Mouse (Mus musculus): Measurements from ENCODE around the gene Rtl6. TPM values are rescaled to one million over a fixed set of nuclear protein-coding genes. Genes with fewer than 3 reads are reported as not detected.

Rtl6 gene
- polyA plus RNA-seq, 1 experiment, result 6.9 TPM

GRCm38 (mm10) chr15:84595241-84595945 is 37.8 kb upstream of the Rtl6 start:
- DNase-seq, result no peak
- H3K27me3 ChIP-seq (replicated peaks; ENCODE audit: control insufficient read depth, insufficient read depth, low read length), result no peaks in the 10 kb centered on the region
- 61% methylated on average over 9 of the region's 9 CpGs for WGBS
- no peak overlapping the region for H3K27ac ChIP-seq (ENCODE audit: insufficient read depth, low read depth, low read length)
- no peaks in the 10 kb centered on the region for H3K36me3 ChIP-seq (ENCODE audit: control insufficient read depth, insufficient read depth, low read length)
- no peaks in the 10 kb centered on the region for H3K4me1 ChIP-seq (ENCODE audit: control insufficient read depth, insufficient read depth, low read length)
- TF ChIP-seq CTCF (conservative IDR thresholded peaks at IDR 0.05; ENCODE audit: insufficient read depth, insufficient read length, low read depth, low read length) (no peak), POLR2A (IDR thresholded peaks at IDR 0.05; ENCODE audit: low read depth, low read length) (no peak)
- no peak overlapping the region for H3K4me3 ChIP-seq (ENCODE audit: insufficient read depth, low read depth, low read length)

GRCm38 (mm10) chr15:84593514-84593913 is 35.9 kb upstream of the Rtl6 start:
- WGBS, result 28% methylated on average over 9 of the region's 9 CpGs
- Histone ChIP-seq H3K4me3 (ENCODE audit: insufficient read depth, low read depth, low read length) (no peak overlapping the region), H3K36me3 (ENCODE audit: control insufficient read depth, insufficient read depth, low read length) (no peaks in the 10 kb centered on the region), H3K27me3 (replicated peaks; ENCODE audit: control insufficient read depth, insufficient read depth, low read length) (no peaks in the 10 kb centered on the region), H3K27ac (ENCODE audit: insufficient read depth, low read depth, low read length) (no peak overlapping the region), H3K4me1 (ENCODE audit: control insufficient read depth, insufficient read depth, low read length) (no peaks in the 10 kb centered on the region)
- DNase-seq, result no peak
- TF ChIP-seq CTCF (conservative IDR thresholded peaks at IDR 0.05; ENCODE audit: insufficient read depth, insufficient read length, low read depth, low read length) (no peak), POLR2A (IDR thresholded peaks at IDR 0.05; ENCODE audit: low read depth, low read length) (no peak)

GRCm38 (mm10) chr15:84592240-84592639 is 34.6 kb upstream of the Rtl6 start:
- no peak overlapping the region for H3K4me3 ChIP-seq (ENCODE audit: insufficient read depth, low read depth, low read length)
- H3K27ac ChIP-seq (ENCODE audit: insufficient read depth, low read depth, low read length), result no peak overlapping the region
- H3K27me3 ChIP-seq (replicated peaks; ENCODE audit: control insufficient read depth, insufficient read depth, low read length), result no peaks in the 10 kb centered on the region
- no peaks in the 10 kb centered on the region for H3K4me1 ChIP-seq (ENCODE audit: control insufficient read depth, insufficient read depth, low read length)
- WGBS, result 77% methylated on average over 5 of the region's 5 CpGs
- no peak for TF ChIP-seq POLR2A (IDR thresholded peaks at IDR 0.05; ENCODE audit: low read depth, low read length)
- no peak for TF ChIP-seq CTCF (conservative IDR thresholded peaks at IDR 0.05; ENCODE audit: insufficient read depth, insufficient read length, low read depth, low read length)
- no peak for DNase-seq
- H3K36me3 ChIP-seq (ENCODE audit: control insufficient read depth, insufficient read depth, low read length), result no peaks in the 10 kb centered on the region

- TF ChIP-seq CTCF (conservative IDR thresholded peaks at IDR 0.05; ENCODE audit: insufficient read depth, insufficient read length, low read depth, low read length) (no peak), POLR2A (IDR thresholded peaks at IDR 0.05; ENCODE audit: low read depth, low read length) (no peak)
Measured at GRCm38 (mm10) chr15:84591573-84592139, 34.0 kb upstream of the Rtl6 start.

GRCm38 (mm10) chr15:84588371-84588821 is 30.8 kb upstream of the Rtl6 start:
- Histone ChIP-seq H3K4me1 (ENCODE audit: control insufficient read depth, insufficient read depth, low read length) (no peaks in the 10 kb centered on the region), H3K27ac (ENCODE audit: insufficient read depth, low read depth, low read length) (no peak overlapping the region), H3K27me3 (replicated peaks; ENCODE audit: control insufficient read depth, insufficient read depth, low read length) (no peaks in the 10 kb centered on the region), H3K4me3 (ENCODE audit: insufficient read depth, low read depth, low read length) (no peak overlapping the region), H3K36me3 (ENCODE audit: control insufficient read depth, insufficient read depth, low read length) (no peaks in the 10 kb centered on the region)
- TF ChIP-seq POLR2A (IDR thresholded peaks at IDR 0.05; ENCODE audit: low read depth, low read length) (no peak), CTCF (conservative IDR thresholded peaks at IDR 0.05; ENCODE audit: insufficient read depth, insufficient read length, low read depth, low read length) (no peak)
- DNase-seq, result no peak
- 76% methylated on average over 4 of the region's 4 CpGs for WGBS

More at GRCm38 (mm10) chr15:84591573-84592139, 34.0 kb upstream of the Rtl6 start:
- Histone ChIP-seq H3K27me3 (replicated peaks; ENCODE audit: control insufficient read depth, insufficient read depth, low read length) (no peaks in the 10 kb centered on the region), H3K4me1 (ENCODE audit: control insufficient read depth, insufficient read depth, low read length) (no peaks in the 10 kb centered on the region), H3K36me3 (ENCODE audit: control insufficient read depth, insufficient read depth, low read length) (no peaks in the 10 kb centered on the region), H3K27ac (ENCODE audit: insufficient read depth, low read depth, low read length) (no peak overlapping the region), H3K4me3 (ENCODE audit: insufficient read depth, low read depth, low read length) (no peak overlapping the region)
- 71% methylated on average over 13 of the region's 13 CpGs for WGBS
- DNase-seq, result no peak

- 82% methylated on average over 1 of the region's 1 CpGs for WGBS
- no peaks in the 10 kb centered on the region for H3K36me3 ChIP-seq (ENCODE audit: control insufficient read depth, insufficient read depth, low read length)
- H3K27me3 ChIP-seq (replicated peaks; ENCODE audit: control insufficient read depth, insufficient read depth, low read length), result no peaks in the 10 kb centered on the region
Measured at GRCm38 (mm10) chr15:84578607-84579006, 21.0 kb upstream of the Rtl6 start.

GRCm38 (mm10) chr15:84577019-84577418 is 19.4 kb upstream of the Rtl6 start:
- Histone ChIP-seq H3K36me3 (ENCODE audit: control insufficient read depth, insufficient read depth, low read length) (no peaks in the 10 kb centered on the region), H3K27ac (ENCODE audit: insufficient read depth, low read depth, low read length) (no peak overlapping the region), H3K27me3 (replicated peaks; ENCODE audit: control insufficient read depth, insufficient read depth, low read length) (no peaks in the 10 kb centered on the region), H3K4me1 (ENCODE audit: control insufficient read depth, insufficient read depth, low read length) (no peaks in the 10 kb centered on the region), H3K4me3 (ENCODE audit: insufficient read depth, low read depth, low read length) (no peak overlapping the region)
- no peak for DNase-seq
- TF ChIP-seq POLR2A (IDR thresholded peaks at IDR 0.05; ENCODE audit: low read depth, low read length) (no peak), CTCF (conservative IDR thresholded peaks at IDR 0.05; ENCODE audit: insufficient read depth, insufficient read length, low read depth, low read length) (no peak)
- WGBS, result 53% methylated on average over 4 of the region's 4 CpGs

More at GRCm38 (mm10) chr15:84578607-84579006, 21.0 kb upstream of the Rtl6 start:
- TF ChIP-seq POLR2A (IDR thresholded peaks at IDR 0.05; ENCODE audit: low read depth, low read length) (no peak), CTCF (conservative IDR thresholded peaks at IDR 0.05; ENCODE audit: insufficient read depth, insufficient read length, low read depth, low read length) (no peak)
- Histone ChIP-seq H3K4me1 (ENCODE audit: control insufficient read depth, insufficient read depth, low read length) (no peaks in the 10 kb centered on the region), H3K27ac (ENCODE audit: insufficient read depth, low read depth, low read length) (no peak overlapping the region), H3K4me3 (ENCODE audit: insufficient read depth, low read depth, low read length) (no peak overlapping the region)
- no peak for DNase-seq
